8 mouse cellular contexts compared by ENCODE assay signal in the genomic region with DNA sequence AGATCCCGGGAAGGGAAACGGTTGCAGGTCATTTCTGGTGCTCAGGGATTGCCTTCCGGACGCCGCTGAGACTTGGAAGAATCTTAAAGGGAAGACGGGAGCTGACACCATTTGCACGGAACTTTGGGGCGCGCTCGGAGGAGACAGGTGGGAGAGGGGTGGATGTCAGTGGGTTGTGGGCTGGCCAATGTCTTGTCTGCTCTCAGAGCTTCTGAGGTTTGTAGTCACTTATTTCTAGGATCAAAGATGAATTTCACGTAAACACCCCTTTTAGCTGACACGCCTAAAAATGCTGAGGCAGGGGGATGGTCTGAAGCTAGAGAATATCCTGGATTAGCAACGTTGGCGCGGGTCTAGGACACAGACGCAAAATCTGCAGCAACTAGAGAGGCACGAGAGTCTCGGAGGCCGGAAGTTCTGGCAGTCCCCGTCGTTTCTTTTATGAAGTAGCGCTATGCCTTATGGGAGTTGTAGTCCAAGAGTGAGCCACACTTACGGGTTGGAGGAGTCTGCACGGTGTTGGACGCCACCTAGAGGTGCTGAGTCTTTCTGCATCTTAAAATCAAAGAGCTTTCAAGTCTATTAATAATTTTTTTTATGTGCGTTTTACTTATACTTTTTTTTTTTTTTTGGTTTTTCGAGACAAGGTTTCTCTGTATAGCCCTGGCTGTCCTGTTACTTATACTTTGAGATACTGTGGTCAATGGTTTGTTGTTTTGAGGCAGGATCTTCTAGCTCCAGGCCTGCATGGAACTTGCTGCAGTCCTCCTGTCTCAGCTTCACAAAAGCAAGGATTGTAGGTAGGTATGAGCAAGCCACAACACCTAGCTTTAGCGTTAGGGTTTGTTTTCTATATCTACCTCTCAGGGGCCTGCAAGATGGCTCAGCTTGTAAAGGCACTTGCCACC. TPM values are rescaled to one million over a fixed set of nuclear protein-coding genes. Genes with fewer than 3 reads are reported as not detected.
A peak's percentile ranks its signal among the peaks of the same experiment; 100 is the strongest.
DNase-seq lines count a peak whose midpoint lies in the region; ATAC-seq and TF ChIP-seq lines count a peak whose summit lies in the region.

A gene (plus strand): TSS at position 72 of the 908 bp plus-strand sequence.

- H3K4me2 ChIP-seq in heart, embryonic 15.5 days, result peak within 1 kb of the TSS; percentile 92
- peak within 1 kb of the TSS; percentile 89 for H3K4me2 ChIP-seq in liver, embryonic 14.5 days (ENCODE audit: low read depth)
- H3K4me2 ChIP-seq in neural tube, embryonic 11.5 days (ENCODE audit: low read depth), result peak within 1 kb of the TSS; percentile 61
- H3K4me2 ChIP-seq in stomach, postnatal 0 days (replicated peaks; ENCODE audit: low read depth), result peak within 1 kb of the TSS; percentile 81

- peak within 1 kb of the TSS; percentile 73 for H3K27ac ChIP-seq in forebrain, embryonic 10.5 days
- peak within 1 kb of the TSS; percentile 70 for H3K27ac ChIP-seq in heart, embryonic 15.5 days
- no peak within 1 kb of the TSS; the same call in 1 of the 2 replicates for H3K27ac ChIP-seq in liver, embryonic 14.5 days
- H3K27ac ChIP-seq in neural tube, embryonic 11.5 days (ENCODE audit: low read depth, low read length), result no peak within 1 kb of the TSS
- H3K27ac ChIP-seq in stomach, postnatal 0 days (replicated peaks), result no peak within 1 kb of the TSS

- H3K36me3 ChIP-seq in forebrain, embryonic 10.5 days (replicated peaks), result no peaks in the 10 kb centered on the region
- no peaks in the 10 kb centered on the region for H3K36me3 ChIP-seq in heart, embryonic 15.5 days
- H3K36me3 ChIP-seq in liver, embryonic 14.5 days (replicated peaks; ENCODE audit: control insufficient read depth, insufficient read depth, low read depth), result no peaks in the 10 kb centered on the region
- no peaks in the 10 kb centered on the region for H3K36me3 ChIP-seq in neural tube, embryonic 11.5 days (ENCODE audit: control insufficient read depth, insufficient read depth, low read length)
- H3K36me3 ChIP-seq in stomach, postnatal 0 days (ENCODE audit: control insufficient read depth, insufficient read depth, low read length), result no peaks in the 10 kb centered on the region

- peak; percentile 90 for TF ChIP-seq CTCF in liver, embryonic 14.5 days (IDR thresholded peaks at IDR 0.05; ENCODE audit: low read depth)
- TF ChIP-seq CTCF in stomach, postnatal 0 days (IDR thresholded peaks at IDR 0.05; ENCODE audit: low read depth), result peak; percentile 90

- peak within 1 kb of the TSS; percentile 72 for H3K9ac ChIP-seq in heart, embryonic 15.5 days
- peak within 1 kb of the TSS; percentile 56 for H3K9ac ChIP-seq in liver, embryonic 14.5 days (replicated peaks)
- H3K9ac ChIP-seq in neural tube, embryonic 11.5 days (ENCODE audit: low read length), result peak within 1 kb of the TSS; percentile 5
- H3K9ac ChIP-seq in stomach, postnatal 0 days (ENCODE audit: low read length), result peak within 1 kb of the TSS; percentile 66

- WGBS in forebrain, embryonic 10.5 days, result under 1% methylated on average over 28 of the region's 28 CpGs
- WGBS in heart, embryonic 15.5 days, result under 1% methylated on average over 28 of the region's 28 CpGs
- 1% methylated on average over 28 of the region's 28 CpGs for WGBS in liver, embryonic 14.5 days (ENCODE audit: insufficient replicate concordance)
- under 1% methylated on average over 28 of the region's 28 CpGs for WGBS in neural tube, embryonic 11.5 days
- WGBS in stomach, postnatal 0 days, result under 1% methylated on average over 28 of the region's 28 CpGs

- peak within 1 kb of the TSS; percentile 65 for H3K4me3 ChIP-seq in forebrain, embryonic 10.5 days
- H3K4me3 ChIP-seq in heart, embryonic 15.5 days, result peak within 1 kb of the TSS; percentile 65
- H3K4me3 ChIP-seq in liver, embryonic 14.5 days (ENCODE audit: insufficient read depth in 1 of 2, low read depth in 2 of 2, low read length in 2 of 2), result peak within 1 kb of the TSS; percentile 61 to 81
- H3K4me3 ChIP-seq in neural tube, embryonic 11.5 days (ENCODE audit: low read depth, low read length), result peak within 1 kb of the TSS; percentile 31
- peak within 1 kb of the TSS; percentile 64 for H3K4me3 ChIP-seq in stomach, postnatal 0 days (ENCODE audit: low read depth, low read length)

- H3K9me3 ChIP-seq in forebrain, embryonic 10.5 days, result no peaks in the 10 kb centered on the region
- H3K9me3 ChIP-seq in heart, embryonic 15.5 days (replicated peaks), result no peaks in the 10 kb centered on the region
- H3K9me3 ChIP-seq in liver, embryonic 14.5 days (ENCODE audit: control insufficient read depth, low read length), result no peaks in the 10 kb centered on the region
- H3K9me3 ChIP-seq in neural tube, embryonic 11.5 days (ENCODE audit: control insufficient read depth, low read length), result no peaks in the 10 kb centered on the region
- H3K9me3 ChIP-seq in stomach, postnatal 0 days (ENCODE audit: control insufficient read depth, low read length), result no peaks in the 10 kb centered on the region

- H3K4me1 ChIP-seq in forebrain, embryonic 10.5 days, result peaks cover 14% of the 10 kb centered on the region
- H3K4me1 ChIP-seq in heart, embryonic 15.5 days (replicated peaks), result peaks cover 12% of the 10 kb centered on the region; the same call in 1 of the 2 replicates
- peaks cover 2 to 9% of the 10 kb centered on the region in 2 experiments for H3K4me1 ChIP-seq in liver, embryonic 14.5 days (replicated peaks; ENCODE audit: control insufficient read depth in 2 of 2, insufficient read depth in 2 of 2, low read length in 1 of 2)
- H3K4me1 ChIP-seq in neural tube, embryonic 11.5 days (ENCODE audit: control insufficient read depth, insufficient read depth, low read length), result peaks cover 6% of the 10 kb centered on the region
- 0 out of 2 replicates have a peak, but pooled peaks cover 2% of the 10 kb centered on the region for H3K4me1 ChIP-seq in stomach, postnatal 0 days (replicated peaks; ENCODE audit: control insufficient read depth, insufficient read depth)

- peaks cover 16% of the 10 kb centered on the region for H3K27me3 ChIP-seq in forebrain, embryonic 10.5 days (ENCODE audit: poor library complexity, severe bottlenecking)
- no peaks in the 10 kb centered on the region for H3K27me3 ChIP-seq in heart, embryonic 15.5 days
- H3K27me3 ChIP-seq in liver, embryonic 14.5 days (ENCODE audit: control insufficient read depth, insufficient read depth, low read length), result no peaks in the 10 kb centered on the region
- no peaks in the 10 kb centered on the region for H3K27me3 ChIP-seq in neural tube, embryonic 11.5 days (ENCODE audit: control insufficient read depth, insufficient read depth, low read length)
- no peaks in the 10 kb centered on the region for H3K27me3 ChIP-seq in stomach, postnatal 0 days (ENCODE audit: control insufficient read depth, insufficient read depth, low read length)

- no peak for TF ChIP-seq EP300 in liver, embryonic 14.5 days (IDR thresholded peaks at IDR 0.05; ENCODE audit: low read depth)
- TF ChIP-seq EP300 in stomach, postnatal 0 days (optimal IDR thresholded peaks at IDR 0.05), result no peak

- DNase-seq in CD8-positive naive resting alpha-beta T cell, adult 2 months (ENCODE audit: low read depth in 2 of 2, low spot score in 2 of 2), result peak; percentile 71 to 83
- DNase-seq in c-Kit-positive CD71-negative TER-119-negative erythroid progenitor cells, embryonic 14.5 days (ENCODE audit: low read depth), result peak; percentile 92
- DNase-seq in forebrain, embryonic 10.5 days (ENCODE audit: extremely low spot score, low spot score), result peak; percentile 85
- DNase-seq in kidney, postnatal 25 days, result peak; percentile 88 to 92
- DNase-seq in liver, embryonic 14.5 days (ENCODE audit: low read depth in 3 of 3, low spot score in 3 of 3), result peak; percentile 92 to 95 (median 94)
- DNase-seq in neural tube, embryonic 11.5 days (ENCODE audit: low spot score), result peak; percentile 86
- DNase-seq in stomach, postnatal 0 days (ENCODE audit: low spot score), result peak; percentile 86

- peak; percentile 88 for ATAC-seq in heart, embryonic 15.5 days (replicated peaks; ENCODE audit: insufficient number of reproducible peaks, insufficient read depth, low FRiP score, low read depth)
- ATAC-seq in liver, embryonic 14.5 days (ENCODE audit: insufficient read depth), result peak; percentile 87
- peak; percentile 91 for ATAC-seq in neural tube, embryonic 11.5 days (ENCODE audit: insufficient read depth, low FRiP score, low TSS enrichment)
- ATAC-seq in stomach, postnatal 0 days (ENCODE audit: low FRiP score, low TSS enrichment), result peak; percentile 96

RNA-seq across cellular contexts. Expression of the gene that starts here (rescaled TPM):
- 9.6 and 9.9 TPM in 2 replicates for polyA plus RNA-seq in forebrain, embryonic 10.5 days (2016; fragmentation: Nextera tagmentation; extraction: Ambion mirVana)
- polyA plus RNA-seq in heart, embryonic 15.5 days (2015; fragmentation: Nextera tagmentation; extraction: Ambion mirVana), result 7.2 and 7.3 TPM in 2 replicates
- polyA plus RNA-seq in liver, embryonic 14.5 days (2012; rRNA removed), result 2.4 and 8.3 TPM in 2 replicates
- polyA plus RNA-seq in liver, embryonic 14.5 days (2014; fragmentation: Nextera tagmentation; extraction: Ambion mirVana), result 16.3 and 20.1 TPM in 2 replicates
- 16.0 and 16.8 TPM in 2 replicates for polyA plus RNA-seq in neural tube, embryonic 11.5 days (2014; fragmentation: Nextera tagmentation; extraction: Ambion mirVana)
- polyA plus RNA-seq in stomach, postnatal 0 days (2015; fragmentation: Nextera tagmentation; extraction: Ambion mirVana), result 10.2 and 11.0 TPM in 2 replicates

Comparison
In these comparisons a context has a peak if more than half of its experiments do, and no peak if none do; other contexts are left out.
1. H3K27ac ChIP-seq: peak in forebrain, embryonic 10.5 days (single experiment) and heart, embryonic 15.5 days (single experiment); none in liver, embryonic 14.5 days (single experiment), neural tube, embryonic 11.5 days (single experiment) and stomach, postnatal 0 days (single experiment).
2. H3K9ac ChIP-seq: peak in every context shown above with its lines; median percentile 72 in heart, embryonic 15.5 days; 66 in stomach, postnatal 0 days; 56 in liver, embryonic 14.5 days; 5 in neural tube, embryonic 11.5 days.
3. Peak in every context shown above with its lines, with median percentiles within 50 percentile points of each other: DNase-seq, H3K4me3 ChIP-seq, ATAC-seq and H3K4me2 ChIP-seq.